Mouse (Mus musculus): ENCODE data around the gene Rnf128. TPM values are rescaled to one million over a fixed set of nuclear protein-coding genes. Genes with fewer than 3 reads are reported as not detected.
"Not testable (repeated sequence)": the region's sequence is repeated elsewhere in the genome, so short reads cannot be mapped to it uniquely, and the experiment has no call there.

The Rnf128 gene
- polyA plus RNA-seq, 1 experiment from 2014 or later: 1.2 TPM

DNA sequence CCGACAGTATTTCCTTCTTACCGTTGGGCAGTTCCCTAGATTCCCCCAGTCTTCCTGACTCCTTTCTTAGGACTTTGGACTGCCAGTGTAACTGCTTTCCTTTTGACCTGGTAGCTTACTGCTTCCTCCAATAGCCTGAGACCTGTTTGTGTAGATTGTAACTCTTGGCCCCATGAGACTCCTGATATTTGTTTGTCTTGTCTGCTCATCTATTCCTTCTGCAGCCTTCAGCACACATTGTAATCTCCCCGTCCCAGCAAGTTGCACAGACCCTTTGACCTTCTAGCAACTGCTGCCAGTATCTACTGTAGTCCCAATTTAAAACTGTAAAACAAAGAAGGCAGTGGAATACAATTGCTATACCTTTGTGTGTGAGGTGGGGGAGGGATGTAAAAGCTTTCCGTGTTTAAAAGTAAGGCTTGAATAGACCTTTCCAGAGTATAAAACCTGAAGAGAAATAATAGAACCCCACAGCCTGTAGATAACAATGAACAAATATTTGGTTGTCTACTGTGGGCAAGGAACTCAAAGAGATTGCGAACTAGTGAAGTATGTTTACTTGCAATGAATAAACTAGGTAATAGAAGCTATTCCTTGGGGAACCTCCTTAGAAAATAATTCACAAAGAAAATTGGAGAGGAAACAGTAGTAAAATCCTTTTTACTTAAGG, 726 bp upstream of the Rnf128 start:
- H3K4me3 ChIP-seq: no peak overlapping the region
- no peaks in the 10 kb centered on the region for H3K9me3 ChIP-seq
- H3K4me1 ChIP-seq: no peaks in the 10 kb centered on the region
- H3K9ac ChIP-seq: no peak overlapping the region
- no peaks in the 10 kb centered on the region for H3K27me3 ChIP-seq (replicated peaks)
- no peak for ATAC-seq (ENCODE audit: low FRiP score, low read depth)
- H3K27ac ChIP-seq: no peak overlapping the region
- no peak overlapping the region for H3K4me2 ChIP-seq (replicated peaks)
- no peaks in the 10 kb centered on the region for H3K36me3 ChIP-seq
- 77% methylated on average over 5 of the region's 5 CpGs for whole genome bisulfite sequencing

DNA sequence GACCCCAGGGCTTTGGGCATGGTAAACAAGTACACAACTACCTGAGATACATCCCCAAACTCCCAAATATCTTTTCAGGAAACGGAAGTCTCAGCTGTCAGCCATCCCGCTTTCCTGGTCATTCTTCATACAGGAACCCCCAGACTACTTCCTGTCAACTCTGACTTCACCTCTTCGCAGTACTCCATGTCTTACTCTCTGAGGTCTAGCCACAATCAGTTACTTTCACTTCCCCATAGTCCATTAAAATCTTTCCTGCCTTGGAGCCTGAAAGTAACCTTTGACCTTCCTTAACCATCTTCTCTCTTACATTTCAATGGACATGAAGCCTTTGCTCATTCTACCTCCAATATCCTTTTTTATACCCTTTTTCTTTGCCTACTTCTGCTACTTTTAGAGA, 6.9 kb downstream of the Rnf128 start:
- H3K4me1 ChIP-seq: no peaks in the 10 kb centered on the region
- whole genome bisulfite sequencing: 85% methylated on average over 3 of the region's 3 CpGs

DNA sequence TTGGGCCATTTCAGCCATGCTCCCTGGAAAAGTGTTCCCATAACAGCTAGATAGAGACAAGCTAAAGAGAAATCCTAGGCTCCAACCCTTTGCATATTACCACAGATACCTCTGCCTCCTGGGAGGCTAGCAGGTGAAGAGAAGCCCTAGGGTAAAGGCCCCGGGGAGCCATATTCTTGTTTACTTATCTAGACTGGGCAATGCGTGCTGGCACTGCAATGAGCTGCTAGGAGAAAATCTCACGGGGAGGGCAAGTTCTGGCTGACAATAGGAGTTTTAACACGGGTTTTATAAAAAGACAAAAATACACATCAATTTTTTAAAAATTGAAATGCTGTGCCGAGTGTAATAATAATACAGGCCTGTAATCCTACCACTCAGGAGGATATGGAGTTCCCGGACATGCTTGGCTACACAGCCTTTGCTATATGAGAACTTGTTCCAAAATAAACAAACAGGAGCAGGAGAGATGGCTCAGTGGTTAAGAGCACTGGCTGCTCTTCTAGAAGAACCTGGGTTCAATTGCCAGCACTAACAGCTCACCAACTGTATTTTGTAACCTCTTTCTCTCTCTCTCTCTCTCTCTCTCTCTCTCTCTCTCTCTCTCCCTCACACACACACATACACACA, 15.6 kb downstream of the Rnf128 start:
- Histone ChIP-seq H3K9ac (no peak overlapping the region), H3K36me3 (no peaks in the 10 kb centered on the region), H3K9me3 (no peaks in the 10 kb centered on the region), H3K27me3 (replicated peaks) (no peaks in the 10 kb centered on the region), H3K4me3 (no peak overlapping the region), H3K27ac (no peak overlapping the region), H3K4me1 (no peaks in the 10 kb centered on the region), H3K4me2 (replicated peaks) (no peak overlapping the region)
- 73% methylated on average over 6 of the region's 6 CpGs for WGBS
- ATAC-seq (ENCODE audit: low FRiP score, low read depth): no peak

More for the DNA sequence above, 6.9 kb downstream of the Rnf128 start:
- Histone ChIP-seq H3K9me3 (no peaks in the 10 kb centered on the region), H3K27ac (no peak overlapping the region), H3K36me3 (no peaks in the 10 kb centered on the region), H3K27me3 (replicated peaks) (no peaks in the 10 kb centered on the region), H3K4me2 (replicated peaks) (no peak overlapping the region), H3K9ac (no peak overlapping the region), H3K4me3 (no peak overlapping the region)
- no peak for ATAC-seq (ENCODE audit: low FRiP score, low read depth)

DNA sequence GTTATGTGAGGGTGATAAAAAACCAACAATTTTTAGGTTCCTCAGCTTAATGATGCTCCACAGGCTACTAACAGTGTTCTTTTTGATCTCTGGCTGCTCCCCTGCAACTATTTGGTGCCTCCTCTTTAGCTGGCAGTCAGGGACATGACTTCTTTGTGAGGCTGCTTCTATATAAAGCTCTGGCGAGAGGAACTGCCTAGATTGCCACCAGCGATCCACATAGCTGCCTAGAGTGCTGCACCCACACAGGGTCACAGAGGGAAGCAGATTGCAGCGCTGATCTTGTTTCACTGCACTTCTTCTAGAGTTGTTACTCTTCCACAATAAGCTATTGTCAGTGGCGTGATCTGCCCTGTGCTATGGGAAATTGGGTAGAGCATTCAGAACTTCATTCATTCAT, 20.5 kb downstream of the Rnf128 start:
- Histone ChIP-seq H3K27ac (no peak overlapping the region), H3K4me2 (replicated peaks) (no peak overlapping the region), H3K4me3 (no peak overlapping the region), H3K4me1 (no peaks in the 10 kb centered on the region), H3K36me3 (no peaks in the 10 kb centered on the region), H3K27me3 (replicated peaks) (0 out of 2 replicates have a peak, but pooled peaks cover 2% of the 10 kb centered on the region), H3K9me3 (no peaks in the 10 kb centered on the region), H3K9ac (no peak overlapping the region)
- 44% methylated on average over 4 of the region's 4 CpGs for WGBS
- ATAC-seq (ENCODE audit: low FRiP score, low read depth): no peak

DNA sequence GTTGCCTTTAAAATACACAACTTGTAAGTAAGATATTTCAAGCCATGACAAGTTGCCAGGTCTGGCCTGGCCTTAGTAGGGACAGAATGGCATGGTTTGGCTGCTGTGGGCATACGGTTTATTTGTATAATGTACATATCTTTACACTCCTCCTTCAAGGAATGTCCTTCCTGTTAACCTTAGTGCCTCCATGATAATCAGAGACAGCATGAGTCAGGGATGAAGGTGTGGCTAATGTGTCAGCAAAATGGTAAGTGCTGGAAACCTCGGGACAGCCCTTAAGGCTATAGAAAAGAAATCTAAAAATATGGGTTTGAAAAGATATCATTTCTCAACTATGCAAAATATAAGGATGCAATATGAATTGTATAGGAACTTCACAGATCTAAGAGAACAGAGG, 23.6 kb downstream of the Rnf128 start:
- ATAC-seq (ENCODE audit: low FRiP score, low read depth); H3K9ac ChIP-seq; H3K4me3 ChIP-seq; H3K27me3 ChIP-seq (replicated peaks); H3K9me3 ChIP-seq; H3K27ac ChIP-seq; H3K4me2 ChIP-seq (replicated peaks); H3K4me1 ChIP-seq; H3K36me3 ChIP-seq: not testable (repeated sequence)
- 82% methylated on average over 2 of the region's 2 CpGs for WGBS

DNA sequence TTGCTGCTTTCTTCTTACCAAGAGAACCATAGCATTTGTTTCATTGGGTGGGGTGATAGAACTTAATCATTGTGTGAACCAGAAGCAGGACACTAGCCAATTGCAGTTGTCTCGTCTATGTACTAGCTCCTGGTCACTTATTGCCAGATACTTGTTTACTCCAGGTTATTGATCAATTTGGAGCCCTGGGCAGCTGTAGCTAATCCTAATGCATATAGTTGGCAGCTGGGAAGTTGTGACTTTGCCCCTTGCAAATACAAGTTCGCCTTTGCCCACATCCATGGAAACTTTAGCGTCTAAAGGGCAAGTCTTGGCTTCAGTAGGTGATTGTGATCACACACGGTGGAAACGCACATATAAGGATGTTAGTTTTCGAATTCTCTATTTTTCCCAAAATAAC, 33.3 kb downstream of the Rnf128 start:
- no peaks in the 10 kb centered on the region for H3K27me3 ChIP-seq (replicated peaks)
- H3K9me3 ChIP-seq: no peaks in the 10 kb centered on the region
- no peaks in the 10 kb centered on the region for H3K36me3 ChIP-seq
- no peak overlapping the region for H3K9ac ChIP-seq
- H3K27ac ChIP-seq: no peak overlapping the region
- H3K4me3 ChIP-seq: no peak overlapping the region
- H3K4me2 ChIP-seq (replicated peaks): no peak overlapping the region
- 80% methylated on average over 6 of the region's 6 CpGs for WGBS
- no peak for ATAC-seq (ENCODE audit: low FRiP score, low read depth)
- H3K4me1 ChIP-seq: no peaks in the 10 kb centered on the region

DNA sequence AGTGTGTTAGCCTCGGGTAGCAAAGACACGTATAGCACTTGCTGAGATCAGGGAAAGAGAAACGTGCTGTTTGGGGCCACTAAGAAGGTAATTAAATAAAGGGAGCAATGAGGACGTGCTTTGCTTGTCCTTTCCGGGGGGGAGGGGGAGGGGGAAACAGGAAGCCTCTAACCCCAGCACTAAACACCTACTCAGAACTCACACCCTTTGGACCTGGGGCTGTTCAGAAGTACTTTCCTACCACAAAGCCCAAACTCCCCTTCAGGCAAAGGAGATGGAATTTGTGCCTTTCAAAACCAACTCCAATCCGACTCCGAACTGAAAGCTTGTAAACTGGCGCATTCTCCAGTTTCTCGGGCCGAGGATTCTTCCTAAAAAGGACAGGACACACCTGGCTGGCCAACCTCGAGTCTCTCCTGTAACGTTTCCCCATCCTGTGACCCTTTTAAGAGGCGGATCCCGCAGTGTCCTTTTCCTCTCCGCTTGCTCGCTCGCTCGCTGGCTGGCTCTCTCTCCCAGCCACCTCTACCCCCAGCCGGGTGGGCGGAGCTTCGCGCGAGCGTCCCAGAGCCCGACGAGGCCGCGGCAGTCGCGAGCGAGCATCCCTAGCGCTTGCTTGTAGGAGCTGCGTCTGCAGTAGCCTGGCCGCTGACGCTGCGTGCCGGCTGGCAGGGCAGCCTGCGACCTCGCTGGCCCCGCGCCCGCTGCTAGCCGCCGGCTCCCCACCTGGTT, 47.1 kb downstream of the Rnf128 start:
- no peaks in the 10 kb centered on the region for H3K9me3 ChIP-seq
- H3K27me3 ChIP-seq (replicated peaks): peaks cover 13% of the 10 kb centered on the region
- WGBS: 16% methylated on average over 43 of the region's 44 CpGs
- peak; percentile 98 for ATAC-seq (ENCODE audit: low FRiP score, low read depth)
- H3K9ac ChIP-seq: peak overlapping the region; percentile 56
- no peaks in the 10 kb centered on the region for H3K36me3 ChIP-seq
- peak overlapping the region; percentile 71 for H3K4me2 ChIP-seq (replicated peaks)
- peak overlapping the region; percentile 57 for H3K4me3 ChIP-seq
- H3K27ac ChIP-seq: no peak overlapping the region
- no peaks in the 10 kb centered on the region for H3K4me1 ChIP-seq

DNA sequence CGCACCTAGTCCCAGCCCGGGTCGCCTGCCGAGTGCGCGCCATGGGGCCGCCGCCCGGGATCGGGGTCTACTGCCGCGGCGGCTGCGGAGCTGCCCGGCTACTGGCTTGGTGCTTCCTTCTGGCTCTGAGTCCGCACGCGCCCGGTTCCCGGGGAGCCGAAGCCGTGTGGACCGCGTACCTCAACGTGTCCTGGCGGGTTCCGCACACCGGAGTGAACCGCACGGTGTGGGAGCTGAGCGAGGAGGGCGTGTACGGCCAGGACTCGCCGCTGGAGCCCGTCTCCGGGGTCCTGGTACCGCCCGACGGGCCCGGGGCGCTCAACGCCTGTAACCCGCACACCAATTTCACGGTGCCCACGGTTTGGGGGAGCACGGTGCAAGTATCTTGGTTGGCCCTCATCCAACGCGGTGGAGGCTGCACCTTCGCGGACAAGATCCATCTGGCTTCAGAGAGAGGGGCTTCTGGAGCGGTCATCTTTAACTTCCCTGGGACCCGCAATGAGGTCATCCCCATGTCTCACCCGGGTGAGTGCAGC, 47.7 kb downstream of the Rnf128 start:
- Histone ChIP-seq H3K4me2 (replicated peaks) (peak overlapping the region; percentile 71), H3K4me1 (no peaks in the 10 kb centered on the region), H3K9ac (peak overlapping the region; percentile 56), H3K4me3 (peak overlapping the region; percentile 57), H3K36me3 (no peaks in the 10 kb centered on the region), H3K27ac (no peak overlapping the region), H3K9me3 (no peaks in the 10 kb centered on the region), H3K27me3 (replicated peaks) (peaks cover 13% of the 10 kb centered on the region)
- WGBS: 18% methylated on average over 53 of the region's 54 CpGs
- ATAC-seq (ENCODE audit: low FRiP score, low read depth): peak; percentile 83

DNA sequence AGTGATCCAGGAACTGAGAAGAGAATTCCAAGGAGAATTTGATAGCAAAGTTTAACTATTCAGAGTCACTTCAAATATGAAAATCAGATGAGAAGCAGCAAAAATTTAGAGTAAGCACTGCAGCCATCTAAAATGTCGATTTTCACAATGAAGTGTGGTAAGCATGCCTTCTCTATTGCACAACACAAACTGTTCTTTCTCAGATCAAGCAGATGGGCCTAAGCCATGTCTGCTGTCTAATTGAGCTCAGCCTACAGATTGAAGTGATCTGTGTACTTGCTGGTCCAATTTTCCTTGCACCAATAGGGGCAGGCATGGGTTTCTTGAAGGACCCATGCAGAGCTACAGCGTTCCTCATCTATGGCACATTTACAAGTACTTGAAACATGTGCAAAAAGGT, 51.6 kb downstream of the Rnf128 start:
- Histone ChIP-seq H3K27ac (no peak overlapping the region), H3K9ac (no peak overlapping the region), H3K4me3 (no peak overlapping the region), H3K4me1 (no peaks in the 10 kb centered on the region), H3K4me2 (replicated peaks) (no peak overlapping the region), H3K9me3 (no peaks in the 10 kb centered on the region), H3K36me3 (no peaks in the 10 kb centered on the region), H3K27me3 (replicated peaks) (peaks cover 13% of the 10 kb centered on the region)
- ATAC-seq (ENCODE audit: low FRiP score, low read depth): no peak
- WGBS: 88% methylated on average over 2 of the region's 2 CpGs

DNA sequence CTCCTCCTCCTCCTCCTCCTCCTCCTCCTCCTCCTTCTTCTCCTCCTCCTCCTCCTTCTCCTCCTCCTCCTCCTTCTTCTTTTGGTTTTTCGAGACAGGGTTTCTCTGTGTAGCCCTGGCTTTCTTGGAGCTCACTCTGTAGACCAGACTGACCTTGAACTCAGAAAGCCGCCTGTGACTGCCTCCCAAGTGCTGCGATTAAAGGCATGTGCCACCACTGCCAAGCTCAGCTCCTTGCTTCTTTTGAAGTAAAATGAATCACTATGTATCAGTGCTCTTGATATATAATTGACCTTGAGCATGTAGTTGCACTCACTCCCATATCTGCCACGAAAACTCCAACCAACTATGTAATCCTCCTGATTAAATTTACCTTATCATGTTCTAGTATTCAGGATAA, 59.0 kb downstream of the Rnf128 start:
- 66% methylated on average over 4 of the region's 4 CpGs for WGBS
- no peak for ATAC-seq (ENCODE audit: low FRiP score, low read depth)
- no peak overlapping the region for H3K4me2 ChIP-seq (replicated peaks)
- H3K4me3 ChIP-seq: no peak overlapping the region
- no peaks in the 10 kb centered on the region for H3K36me3 ChIP-seq
- no peaks in the 10 kb centered on the region for H3K9me3 ChIP-seq
- no peaks in the 10 kb centered on the region for H3K4me1 ChIP-seq
- H3K27me3 ChIP-seq (replicated peaks): no peaks in the 10 kb centered on the region
- H3K9ac ChIP-seq: no peak overlapping the region
- no peak overlapping the region for H3K27ac ChIP-seq

DNA sequence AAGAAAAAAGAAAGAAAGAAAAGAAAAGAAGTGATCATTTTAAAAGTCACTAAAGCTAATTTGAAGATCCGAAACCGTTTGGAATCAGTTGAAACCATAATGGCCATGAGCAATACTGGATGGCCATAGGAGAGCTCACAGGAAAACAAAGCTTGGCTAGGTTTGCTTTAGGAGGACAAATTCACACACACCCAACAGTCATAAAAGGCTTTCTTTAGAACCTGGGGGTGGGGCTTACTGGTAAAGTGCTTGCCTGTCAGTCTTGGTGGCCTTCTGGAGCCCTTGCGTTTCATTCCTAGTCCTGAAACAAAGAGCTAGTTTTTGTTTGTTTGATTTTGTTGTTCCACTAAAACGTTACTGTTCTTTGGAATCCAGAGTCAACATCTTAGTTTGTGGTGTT, 71.6 kb downstream of the Rnf128 start:
- WGBS: 39% methylated on average over 4 of the region's 4 CpGs
- no peak overlapping the region for H3K27ac ChIP-seq
- no peaks in the 10 kb centered on the region for H3K9me3 ChIP-seq
- no peak overlapping the region for H3K4me2 ChIP-seq (replicated peaks)
- H3K27me3 ChIP-seq (replicated peaks): no peaks in the 10 kb centered on the region
- no peak overlapping the region for H3K9ac ChIP-seq
- H3K4me3 ChIP-seq: no peak overlapping the region
- H3K36me3 ChIP-seq: no peaks in the 10 kb centered on the region
- H3K4me1 ChIP-seq: no peaks in the 10 kb centered on the region
- ATAC-seq (ENCODE audit: low FRiP score, low read depth): no peak

DNA sequence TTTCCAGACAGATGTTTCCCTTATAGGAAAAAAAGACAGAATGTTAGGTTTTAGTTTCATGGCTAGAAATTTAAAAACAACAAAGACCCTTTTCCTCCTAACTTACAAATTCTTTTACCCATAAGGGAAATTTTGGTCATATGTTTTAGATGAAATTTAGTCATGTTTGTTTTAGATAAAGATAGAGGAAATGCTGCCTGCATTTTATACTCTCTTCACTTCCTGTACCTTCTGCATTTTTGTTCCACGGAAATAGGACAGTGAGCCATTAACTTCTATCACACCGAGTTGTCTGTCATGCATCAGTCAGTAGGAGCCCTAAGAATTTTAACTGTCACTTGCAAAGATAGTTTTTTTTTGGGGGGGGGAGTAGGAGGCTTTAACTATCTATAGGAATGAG, 76.6 kb downstream of the Rnf128 start:
- WGBS: 83% methylated on average over 2 of the region's 2 CpGs
- Histone ChIP-seq H3K27ac (no peak overlapping the region), H3K36me3 (no peaks in the 10 kb centered on the region), H3K9me3 (no peaks in the 10 kb centered on the region), H3K4me3 (no peak overlapping the region), H3K9ac (no peak overlapping the region), H3K27me3 (replicated peaks) (no peaks in the 10 kb centered on the region), H3K4me2 (replicated peaks) (no peak overlapping the region), H3K4me1 (no peaks in the 10 kb centered on the region)
- no peak for ATAC-seq (ENCODE audit: low FRiP score, low read depth)
